Mouse (Mus musculus): ENCODE results near the gene Rps27. TPM values are rescaled to one million over a fixed set of nuclear protein-coding genes. Genes with fewer than 3 reads are reported as not detected.

Rps27 gene
- total and polyA plus RNA-seq, 3 experiments: 231 to 5,028 (median 2,953) TPM

DNA sequence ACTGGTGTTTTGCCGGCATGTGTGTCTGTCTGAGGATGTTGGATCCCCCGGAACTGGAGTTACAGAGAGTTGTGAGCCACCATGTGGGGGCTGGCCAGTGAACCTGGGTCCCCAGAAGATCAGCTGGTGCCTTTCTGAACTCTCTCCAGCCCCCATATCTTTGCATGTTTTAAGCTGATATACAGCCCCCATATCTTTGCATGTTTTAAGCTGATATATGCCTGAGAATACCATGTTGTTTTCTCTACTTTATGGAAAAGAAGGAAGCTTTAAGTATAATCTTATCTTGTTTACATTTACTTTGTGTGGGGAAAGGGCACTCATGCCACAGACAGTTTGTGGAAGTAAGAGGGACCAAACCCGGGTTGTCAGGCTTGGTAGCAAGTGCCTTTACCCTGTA is 33.9 kb downstream of the Rps27 start:
- DNase-seq (ENCODE audit: low spot score): no peak
- TF ChIP-seq POLR2AphosphoS5 (IDR thresholded peaks at IDR 0.05; ENCODE audit: insufficient replicate concordance, low read depth, low read length) (no peak), GATA1 (IDR thresholded peaks at IDR 0.05; ENCODE audit: borderline replicate concordance, low read length) (no peak), CTCF (IDR thresholded peaks at IDR 0.05; ENCODE audit: low read depth, low read length) (no peak), TAL1 (conservative IDR thresholded peaks at IDR 0.05; ENCODE audit: low read depth, low read length) (no peak), GATA2 (IDR thresholded peaks at IDR 0.05; ENCODE audit: borderline replicate concordance, low read depth, low read length) (no peak)
- H3K36me3 ChIP-seq (replicated peaks): no peaks in the 10 kb centered on the region
- H3K4me3 ChIP-seq (ENCODE audit: low read depth, low read length): no peak overlapping the region
- no peaks in the 10 kb centered on the region for H3K9me3 ChIP-seq (replicated peaks)
- peaks cover 3% of the 10 kb centered on the region; the same call in 1 of the 2 replicates for H3K27me3 ChIP-seq (ENCODE audit: insufficient read depth, low read length)
- ATAC-seq (ENCODE audit: extremely low read depth, insufficient number of reproducible peaks, low FRiP score, poor library complexity, severe bottlenecking): no peak
- no peaks in the 10 kb centered on the region for H3K4me1 ChIP-seq (ENCODE audit: insufficient read depth, low read depth, low read length)

Other genes with a start within 250 kb of the Rps27 start
- 173 and 191 TPM in 2 replicates for gene Hax1, start 214.9 kb downstream of the Rps27 start, total RNA-seq (2014; fragmentation: Nextera tagmentation)
- gene Hax1, start 214.9 kb downstream of the Rps27 start, total RNA-seq (2017): 100 and 106 TPM in 2 replicates
- 33.4 and 53.7 TPM in 2 replicates for gene Hax1, start 214.9 kb downstream of the Rps27 start, polyA plus RNA-seq (2012)
- 77.6 and 84.3 TPM in 2 replicates for gene 4933434E20Rik, start 162.0 kb downstream of the Rps27 start, total RNA-seq (2014; fragmentation: Nextera tagmentation)
- gene 4933434E20Rik, start 162.0 kb downstream of the Rps27 start, total RNA-seq (2017): 83.1 and 96.2 TPM in 2 replicates
- 6.8 and 22.4 TPM in 2 replicates for gene 4933434E20Rik, start 162.0 kb downstream of the Rps27 start, polyA plus RNA-seq (2012)
- gene Ubap2l, start 161.0 kb downstream of the Rps27 start, total RNA-seq (2014; fragmentation: Nextera tagmentation): 353 and 407 TPM in 2 replicates
- 150 and 193 TPM in 2 replicates for gene Ubap2l, start 161.0 kb downstream of the Rps27 start, total RNA-seq (2017)
- gene Ubap2l, start 161.0 kb downstream of the Rps27 start, polyA plus RNA-seq (2012): 145 and 160 TPM in 2 replicates
- gene Tpm3, start 141.0 kb downstream of the Rps27 start, total RNA-seq (2014; fragmentation: Nextera tagmentation): 161 and 215 TPM in 2 replicates
- gene Tpm3, start 141.0 kb downstream of the Rps27 start, total RNA-seq (2017): 342 and 425 TPM in 2 replicates
- gene Tpm3, start 141.0 kb downstream of the Rps27 start, polyA plus RNA-seq (2012): 280 and 287 TPM in 2 replicates
- gene Nup210l, start 109.5 kb downstream of the Rps27 start, total RNA-seq (2014; fragmentation: Nextera tagmentation): 0.15 and 0.29 TPM in 2 replicates
- 0.12 and 0.22 TPM in 2 replicates for gene Nup210l, start 109.5 kb downstream of the Rps27 start, total RNA-seq (2017)
- gene Nup210l, start 109.5 kb downstream of the Rps27 start, polyA plus RNA-seq (2012): not detected in 2 replicates
- 1.3 TPM in 1 of 2 replicates, not detected in the other for gene Rab13, start within 50 bp of the Rps27 start, total RNA-seq (2014; fragmentation: Nextera tagmentation)
- 5.1 and 6.1 TPM in 2 replicates for gene Rab13, start within 50 bp of the Rps27 start, total RNA-seq (2017)
- 2.4 and 2.7 TPM in 2 replicates for gene Rab13, start within 50 bp of the Rps27 start, polyA plus RNA-seq (2012)
- gene Jtb, start 17.9 kb upstream of the Rps27 start, total RNA-seq (2014; fragmentation: Nextera tagmentation): 23.9 and 38.8 TPM in 2 replicates
- 40.9 and 44.5 TPM in 2 replicates for gene Jtb, start 17.9 kb upstream of the Rps27 start, total RNA-seq (2017)
- gene Jtb, start 17.9 kb upstream of the Rps27 start, polyA plus RNA-seq (2012): 73.6 and 98.7 TPM in 2 replicates
- not detected in 2 replicates for gene Creb3l4, start 29.9 kb upstream of the Rps27 start, total RNA-seq (2014; fragmentation: Nextera tagmentation)
- gene Creb3l4, start 29.9 kb upstream of the Rps27 start, total RNA-seq (2017): 0.16 TPM in 1 of 2 replicates, not detected in the other
- not detected in 2 replicates for gene Creb3l4, start 29.9 kb upstream of the Rps27 start, polyA plus RNA-seq (2012)
- 31.8 and 35.8 TPM in 2 replicates for gene Slc39a1, start 34.5 kb upstream of the Rps27 start, total RNA-seq (2014; fragmentation: Nextera tagmentation)
- 38.0 and 42.7 TPM in 2 replicates for gene Slc39a1, start 34.5 kb upstream of the Rps27 start, total RNA-seq (2017)
- gene Slc39a1, start 34.5 kb upstream of the Rps27 start, polyA plus RNA-seq (2012): 14.0 and 15.6 TPM in 2 replicates
- gene Crtc2, start 40.5 kb upstream of the Rps27 start, total RNA-seq (2014; fragmentation: Nextera tagmentation): 51.8 and 67.0 TPM in 2 replicates
- 6.4 and 9.6 TPM in 2 replicates for gene Crtc2, start 40.5 kb upstream of the Rps27 start, total RNA-seq (2017)
- 58.5 and 68.9 TPM in 2 replicates for gene Crtc2, start 40.5 kb upstream of the Rps27 start, polyA plus RNA-seq (2012)
- 42.3 and 68.2 TPM in 2 replicates for gene Dennd4b, start 51.5 kb upstream of the Rps27 start, total RNA-seq (2014; fragmentation: Nextera tagmentation)
- 9.8 and 15.2 TPM in 2 replicates for gene Dennd4b, start 51.5 kb upstream of the Rps27 start, total RNA-seq (2017)
- gene Dennd4b, start 51.5 kb upstream of the Rps27 start, polyA plus RNA-seq (2012): 73.7 and 105 TPM in 2 replicates
- gene Gatad2b, start 79.5 kb upstream of the Rps27 start, total RNA-seq (2014; fragmentation: Nextera tagmentation): 176 and 211 TPM in 2 replicates
- 15.2 and 19.1 TPM in 2 replicates for gene Gatad2b, start 79.5 kb upstream of the Rps27 start, total RNA-seq (2017)
- 5.1 and 6.8 TPM in 2 replicates for gene Gatad2b, start 79.5 kb upstream of the Rps27 start, polyA plus RNA-seq (2012)
- 0.73 and 1.3 TPM in 2 replicates for gene Slc27a3, start 176.3 kb upstream of the Rps27 start, total RNA-seq (2014; fragmentation: Nextera tagmentation)
- gene Slc27a3, start 176.3 kb upstream of the Rps27 start, total RNA-seq (2017): 2.7 and 2.9 TPM in 2 replicates
- 2.9 and 3.0 TPM in 2 replicates for gene Slc27a3, start 176.3 kb upstream of the Rps27 start, polyA plus RNA-seq (2012)
- gene Ints3, start 220.0 kb upstream of the Rps27 start, total RNA-seq (2014; fragmentation: Nextera tagmentation): 36.7 and 47.0 TPM in 2 replicates
- 32.5 and 36.2 TPM in 2 replicates for gene Ints3, start 220.0 kb upstream of the Rps27 start, total RNA-seq (2017)
- 28.2 and 30.8 TPM in 2 replicates for gene Ints3, start 220.0 kb upstream of the Rps27 start, polyA plus RNA-seq (2012)

All from G1E (cell line).